Mouse (Mus musculus): Measurements from ENCODE around the gene Fam189b.

DNA sequence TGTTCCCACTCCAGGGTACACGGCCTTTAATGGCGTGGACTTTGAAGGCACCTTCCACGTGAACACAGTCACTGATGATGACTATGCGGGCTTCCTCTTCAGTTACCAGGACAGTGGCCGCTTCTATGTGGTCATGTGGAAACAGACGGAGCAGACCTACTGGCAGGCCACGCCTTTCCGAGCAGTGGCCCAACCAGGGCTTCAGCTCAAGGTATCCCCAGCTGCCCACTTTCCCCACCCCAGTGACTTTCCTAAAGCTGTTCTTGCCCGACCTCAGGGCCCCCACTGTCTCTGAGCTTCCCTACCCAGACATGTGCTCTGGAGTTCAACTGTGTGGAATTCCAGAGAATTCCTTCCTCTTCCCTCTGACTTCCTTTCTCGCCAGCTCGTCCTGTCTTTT lies 41.9 kb downstream of the Fam189b start:
- TF ChIP-seq CTCF (IDR thresholded peaks at IDR 0.05; ENCODE audit: low read depth, low read length) = no peak
- TF ChIP-seq POLR2A (IDR thresholded peaks at IDR 0.05; ENCODE audit: extremely low read depth, insufficient read depth, low read length) = no peak

Data from liver, adult 2 months (tissue).